Mouse (Mus musculus) v-Abl transformed pro-B cells (cell line): ENCODE measurements around the gene Hip1.

Experiments
- in situ Hi-C, 2 experiments: fragments of 400-800 bp; cut with MboI; formaldehyde crosslinking; loops; one replicate each; pipeline ENCODE4 v1.15.1; 2025; ENCODE audit not compliant: unreplicated experiment in 2 of 2

Gene Hip1

GRCm38 (mm10) chr5:135494183-135494910, 50.6 kb downstream of the Hip1 start:
- in situ Hi-C loops: loop anchor here (5.0 kb wide), 2 partner anchors 37 to 92 kb away; no protein-coding TSS in a partner anchor

DNA sequence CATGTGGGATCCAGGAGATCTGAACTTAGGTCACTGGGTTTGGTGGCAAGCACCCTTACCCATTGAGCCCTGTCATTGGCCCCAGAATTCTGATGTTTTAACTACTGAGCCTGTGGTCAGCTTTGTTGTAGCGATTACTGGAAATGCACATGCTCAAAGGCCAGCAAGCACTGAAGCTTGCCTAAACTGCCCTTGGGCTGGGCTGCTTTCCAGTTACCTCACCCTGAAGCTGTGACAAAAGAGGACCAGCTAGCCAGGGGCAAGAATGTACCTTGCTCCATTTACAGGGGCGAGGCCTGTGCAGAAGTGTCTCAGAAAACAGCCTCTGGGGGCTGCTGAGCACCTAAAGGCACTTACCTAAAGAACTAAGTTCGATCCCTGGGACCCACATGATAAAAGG, 51.8 kb downstream of the Hip1 start:
- in situ Hi-C loops: loop anchor here (5.0 kb wide), 2 partner anchors 36 to 91 kb away; no protein-coding TSS in a partner anchor

- in situ Hi-C loops: loop anchor here (5.0 kb wide), 2 partner anchors 35 to 90 kb away; no protein-coding TSS in a partner anchor
Observed at GRCm38 (mm10) chr5:135492126-135492525, 52.8 kb downstream of the Hip1 start.

DNA sequence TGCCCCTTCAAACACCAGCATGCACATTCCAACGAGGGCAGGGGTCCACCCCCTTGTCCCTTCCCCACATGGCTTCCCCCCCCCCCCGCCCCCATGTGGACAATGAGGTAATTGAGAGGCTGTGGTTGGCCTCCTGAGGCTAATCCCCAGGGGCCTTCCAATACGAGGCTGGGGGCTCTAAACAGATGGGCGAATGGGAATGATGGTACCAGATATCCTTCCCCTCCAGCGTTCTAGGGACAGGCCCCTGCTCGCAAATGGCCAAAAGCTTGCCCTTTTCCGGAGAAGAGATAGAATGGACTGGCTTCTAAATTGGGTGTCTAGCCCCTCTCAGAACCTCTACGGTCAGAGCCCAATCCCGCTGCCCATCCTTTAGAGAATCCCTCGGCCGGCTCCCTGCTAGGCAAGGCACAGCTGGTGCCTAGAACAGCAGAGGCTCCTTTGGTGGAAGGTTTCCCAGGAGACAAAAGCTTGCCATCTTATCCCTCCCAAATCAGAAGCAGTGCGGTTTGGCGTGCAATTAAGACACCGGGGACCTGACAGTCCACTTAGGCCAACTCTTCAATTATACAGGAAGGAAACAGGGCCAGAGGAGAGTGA, 55.1 kb downstream of the Hip1 start:
- in situ Hi-C loops: loop anchor here (5.0 to 10.0 kb wide), 5 partner anchors 32 to 87 kb away; no protein-coding TSS in a partner anchor

- in situ Hi-C loops: loop anchor here (5.0 to 10.0 kb wide), 3 partner anchors 37 to 54 kb away; no protein-coding TSS in a partner anchor
Observed at GRCm38 (mm10) chr5:135488881-135489694, 55.8 kb downstream of the Hip1 start.

DNA sequence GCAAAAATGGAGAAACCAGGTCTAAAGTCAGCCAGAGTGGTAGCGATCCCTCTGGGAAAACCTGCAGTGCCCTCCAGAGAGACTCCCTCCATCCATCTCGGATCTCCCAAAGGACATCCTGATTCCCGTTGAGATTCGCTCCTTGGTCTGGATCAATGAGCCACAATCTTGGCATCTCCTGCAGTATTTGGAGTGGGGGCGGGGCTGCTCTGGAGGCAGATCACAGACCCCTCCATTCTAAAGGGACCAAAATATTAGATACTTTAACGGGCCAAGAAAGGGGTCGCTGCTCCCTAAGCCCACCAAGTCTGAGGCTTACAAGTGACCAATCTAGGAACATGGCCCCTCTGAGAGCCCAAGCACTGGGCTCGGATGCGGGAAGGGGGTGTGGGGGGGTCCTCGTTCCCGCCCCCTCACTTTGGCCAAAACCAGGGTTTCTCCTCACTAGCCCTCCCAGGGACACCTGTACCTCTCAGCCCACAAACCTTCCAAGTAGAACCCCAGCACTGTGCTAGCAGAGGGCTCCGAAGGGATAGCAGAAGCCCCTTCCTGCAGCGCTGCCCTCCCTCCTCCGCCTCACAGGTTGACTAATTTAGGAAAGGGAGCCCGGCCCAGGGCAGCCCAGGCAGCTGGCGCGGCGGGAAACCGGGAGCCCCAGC, 56.6 kb downstream of the Hip1 start:
- in situ Hi-C loops: loop anchor here (5.0 to 10.0 kb wide), 3 partner anchors 36 to 54 kb away; no protein-coding TSS in a partner anchor

DNA sequence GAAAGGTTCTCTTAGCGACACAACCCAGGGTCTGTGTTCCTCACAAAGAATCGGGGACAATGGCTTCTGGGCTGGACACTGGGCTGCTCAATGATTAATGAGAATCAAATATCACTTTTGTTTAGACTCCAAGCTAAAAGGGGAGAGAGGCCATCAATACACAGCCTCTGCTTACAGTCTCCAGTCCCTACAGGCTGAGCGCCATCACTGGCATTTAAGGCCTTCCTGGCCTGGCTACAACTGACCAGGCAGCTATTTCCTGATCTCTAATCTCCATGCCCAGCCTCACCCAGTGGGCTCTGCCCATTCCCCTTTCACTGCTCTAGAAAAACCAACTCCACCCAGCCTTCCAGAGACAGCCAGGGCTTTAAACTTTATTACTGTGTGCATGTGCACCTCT, 59.6 kb downstream of the Hip1 start:
- in situ Hi-C loops: loop anchor here (5.0 to 10.0 kb wide), 3 partner anchors 33 to 52 kb away; no protein-coding TSS in a partner anchor

DNA sequence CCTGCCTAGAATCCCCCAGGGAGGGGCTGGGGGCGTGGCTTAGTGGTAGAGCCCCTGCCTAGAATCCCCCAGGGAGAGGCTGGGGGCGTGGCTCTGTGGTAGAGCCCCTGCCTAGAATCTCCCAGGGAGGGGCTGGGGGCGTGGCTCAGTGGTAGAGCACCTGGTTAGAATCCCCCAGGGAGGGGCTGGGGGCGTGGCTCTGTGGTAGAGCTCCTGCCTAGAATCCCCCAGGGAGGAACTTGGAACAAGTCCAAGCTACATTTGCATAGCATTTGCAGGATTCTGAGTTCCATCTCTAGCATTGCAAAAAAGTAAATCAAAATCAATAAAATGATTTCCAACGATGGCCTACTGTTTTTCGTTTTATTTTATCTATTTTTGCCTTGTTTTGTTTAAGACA, 61.1 kb downstream of the Hip1 start:
- in situ Hi-C loops: loop anchor here in 1 of 2 experiments (10.0 kb wide), 1 partner anchor 49 kb away; no protein-coding TSS in a partner anchor

DNA sequence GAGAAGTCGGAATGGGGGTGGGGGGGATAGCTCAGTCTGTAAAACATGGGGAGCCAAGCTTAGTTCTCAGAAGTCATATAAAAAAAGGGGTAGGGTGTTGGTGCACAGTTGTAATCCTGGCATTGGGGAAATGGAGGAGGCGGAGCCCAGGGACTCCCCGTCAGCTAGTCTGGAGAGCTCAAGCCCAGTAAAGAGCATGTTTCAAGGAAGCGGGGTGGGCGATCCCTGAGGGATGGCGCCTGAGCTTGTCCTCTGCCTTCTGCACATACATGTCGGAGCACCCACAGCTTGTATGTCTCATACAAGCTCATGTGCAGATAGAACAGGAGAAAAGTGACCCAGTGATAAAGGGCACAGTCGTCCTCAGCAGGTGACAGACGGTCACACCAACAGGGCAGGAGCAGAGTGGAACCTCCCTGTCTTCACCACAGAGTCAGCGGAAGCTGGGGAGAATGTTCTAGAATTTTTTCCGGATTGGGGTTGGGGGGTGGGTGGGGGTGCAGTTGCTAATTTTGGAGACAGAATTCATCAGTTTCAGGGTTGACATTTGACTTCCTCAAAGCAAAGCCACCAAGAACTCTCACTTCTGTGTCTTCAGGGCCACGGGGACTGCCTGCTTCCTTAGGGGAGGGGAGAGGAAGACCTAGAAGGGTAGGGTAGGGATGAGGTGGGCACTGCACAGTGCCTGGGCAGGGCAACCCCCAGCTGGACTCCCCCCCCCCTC, 65.9 kb downstream of the Hip1 start:
- in situ Hi-C loops: no loop called here

- in situ Hi-C loops: no loop called here
Observed at GRCm38 (mm10) chr5:135476199-135476598, 68.7 kb downstream of the Hip1 start.

- in situ Hi-C loops: no loop called here
Observed at GRCm38 (mm10) chr5:135472405-135472804, 72.5 kb downstream of the Hip1 start.

DNA sequence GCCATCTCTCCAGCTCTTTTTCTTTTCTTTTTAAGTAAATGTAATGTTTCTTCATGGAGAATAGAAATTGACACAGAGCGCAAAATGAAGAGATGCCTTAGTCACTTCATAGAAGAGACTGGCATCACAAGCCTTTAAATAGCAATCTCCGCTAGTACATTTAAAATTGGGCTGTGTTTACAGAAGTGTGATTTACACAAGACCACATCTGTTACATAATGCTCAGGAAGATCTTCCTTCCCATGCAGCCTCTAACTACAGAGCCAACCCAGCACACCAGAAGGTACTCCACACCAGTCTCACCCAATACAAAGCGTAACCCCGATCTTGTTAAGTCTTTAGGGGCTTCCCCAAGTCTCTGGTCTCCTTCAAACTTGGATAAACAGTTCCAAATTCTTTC, 73.2 kb downstream of the Hip1 start:
- in situ Hi-C loops: no loop called here

DNA sequence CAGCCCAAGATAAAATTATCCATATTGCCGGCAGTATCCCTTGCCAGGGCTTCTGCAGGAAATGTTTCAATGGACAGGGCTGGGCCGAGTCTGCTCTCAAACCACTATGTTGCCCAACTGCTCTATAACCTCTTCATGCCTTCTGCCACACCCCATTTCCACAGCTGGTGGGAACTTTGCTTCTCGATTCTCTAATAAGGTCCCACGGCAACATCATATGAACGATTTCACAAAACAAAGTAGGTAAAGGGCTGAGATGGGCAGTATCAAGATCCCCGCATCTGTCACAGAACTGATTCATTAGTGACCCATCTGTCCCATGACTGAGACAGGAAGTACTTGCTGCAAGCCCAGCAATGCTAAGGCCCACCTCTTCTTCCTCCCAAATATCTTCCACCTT, 76.6 kb downstream of the Hip1 start:
- in situ Hi-C loops: no loop called here

DNA sequence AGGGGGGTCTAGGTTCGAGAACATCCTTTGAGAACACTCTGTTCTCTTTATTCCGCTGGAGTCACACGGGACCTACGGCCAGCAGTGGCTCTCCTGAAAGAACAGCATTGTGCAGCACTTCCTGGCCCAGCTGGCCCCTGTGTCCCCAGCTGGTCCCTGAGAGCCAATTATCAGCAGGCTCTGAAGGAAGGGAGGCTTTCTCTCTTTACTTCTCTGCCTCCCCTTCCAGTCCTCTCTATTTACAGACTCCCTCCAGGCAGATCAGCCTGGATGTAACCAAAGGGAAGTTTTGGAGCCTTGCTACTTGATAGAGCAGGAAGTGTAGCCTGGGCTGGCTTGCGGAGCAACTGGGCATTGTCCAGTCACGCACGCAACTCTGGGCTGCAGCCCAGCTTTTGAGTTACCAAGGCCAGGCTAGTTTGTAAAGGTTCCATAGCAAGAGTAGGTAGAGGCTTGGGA, 79.1 kb downstream of the Hip1 start:
- in situ Hi-C loops: no loop called here

- in situ Hi-C loops: no loop called here
Observed at GRCm38 (mm10) chr5:135463380-135463779, 81.5 kb downstream of the Hip1 start.

DNA sequence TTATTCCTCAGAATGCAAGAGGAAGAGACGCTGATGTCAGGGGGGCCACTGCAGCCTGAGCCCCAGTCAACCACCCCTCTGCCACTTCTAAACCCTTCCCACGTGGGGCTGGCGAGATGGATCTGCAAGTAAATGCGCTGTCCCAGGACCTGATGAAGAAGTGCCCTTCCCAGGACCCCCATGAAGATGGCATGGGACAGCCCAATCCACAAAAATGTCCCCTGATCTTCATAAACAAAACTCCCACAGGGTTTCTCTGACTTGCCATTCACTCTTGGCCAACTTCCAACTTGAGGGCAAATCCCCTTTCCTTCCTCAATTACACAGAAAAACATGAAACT, 84.1 kb downstream of the Hip1 start:
- in situ Hi-C loops: no loop called here

GRCm38 (mm10) chr5:135460152-135460832, 84.6 kb downstream of the Hip1 start:
- in situ Hi-C loops: no loop called here

DNA sequence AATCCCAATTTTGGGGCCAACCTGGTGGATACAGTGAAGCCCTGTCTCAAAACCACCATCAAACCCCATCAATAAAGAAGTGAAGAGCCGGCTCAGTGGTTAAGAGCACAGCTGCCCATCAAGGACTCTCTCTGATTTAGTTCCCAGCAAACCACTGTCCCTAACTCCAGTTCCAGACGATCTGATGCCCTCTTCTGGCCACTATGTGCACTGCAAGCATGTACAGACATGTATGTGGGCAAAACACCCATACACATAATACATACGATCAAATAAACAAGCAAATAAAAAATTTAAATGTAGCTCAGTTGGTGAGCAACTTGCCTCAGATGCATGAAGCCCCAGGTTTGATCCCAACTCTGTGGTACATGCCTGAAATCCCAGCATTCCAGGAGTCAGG, 85.4 kb downstream of the Hip1 start:
- in situ Hi-C loops: loop anchor here in 1 of 2 experiments (5.0 kb wide), 1 partner anchor 33 kb away; no protein-coding TSS in a partner anchor

GRCm38 (mm10) chr5:135457961-135458360, 87.0 kb downstream of the Hip1 start:
- in situ Hi-C loops: loop anchor here in 1 of 2 experiments (5.0 kb wide), 1 partner anchor 34 kb away; no protein-coding TSS in a partner anchor
